Mouse (Mus musculus) hindbrain, embryonic 15.5 days (tissue): ENCODE results near the gene Ppp4r1. TPM values are rescaled to one million over a fixed set of nuclear protein-coding genes. Genes with fewer than 3 reads are reported as not detected.

ENCODE experiments used
- ATAC-seq: fragments of 200-750 bp; cut with Nextera tagmentation; 2 replicates; pipeline ENCODE4 v1.8.0; 2017; ENCODE audit warnings: low read depth, moderate number of reproducible peaks, moderate TSS enrichment; ENCODE audit not compliant: low FRiP score
- H3K27ac ChIP-seq: fragments of 300-500 bp; sonication (generic); replicated peaks from 2 replicates; pipeline ENCODE4 v1.5.1; 2015; ENCODE audit warnings: mild to moderate bottlenecking, inconsistent platforms
- H3K27me3 ChIP-seq: fragments of 300-500 bp; sonication (generic); 2 replicates; pipeline ENCODE4 v1.6.1; 2015; ENCODE audit warnings: control low read depth, inconsistent platforms
- H3K36me3 ChIP-seq: fragments of 300-500 bp; sonication (generic); 2 replicates; pipeline ENCODE4 v1.6.1; 2015; ENCODE audit warnings: control low read depth, inconsistent platforms
- H3K4me1 ChIP-seq: fragments of 300-500 bp; sonication (generic); replicated peaks from 2 replicates; pipeline ENCODE4 v1.6.1; 2015; ENCODE audit warnings: control low read depth, inconsistent platforms
- H3K4me2 ChIP-seq: fragments of 300-500 bp; sonication (generic); 2 replicates; pipeline ENCODE4 v1.6.1; 2015; ENCODE audit warnings: moderate library complexity, mild to moderate bottlenecking, inconsistent platforms
- H3K4me3 ChIP-seq: fragments of 300-500 bp; sonication (generic); 2 replicates; pipeline ENCODE4 v1.5.1; 2015; ENCODE audit warnings: mild to moderate bottlenecking, inconsistent platforms
- H3K9ac ChIP-seq: fragments of 300-500 bp; sonication (generic); 2 replicates; pipeline ENCODE4 v1.6.1; 2015; ENCODE audit warnings: inconsistent platforms
- H3K9me3 ChIP-seq: fragments of 300-500 bp; sonication (generic); 2 replicates; pipeline ENCODE4 v1.6.1; 2016; ENCODE audit warnings: control low read depth, inconsistent platforms
- WGBS: fragments of 180-500 bp; shearing (Covaris S2); methylation state at CpG from one replicate; pipeline ENCODE4 v1.1.7; 2015; 5-methylcytosine and 5-hydroxymethylcytosine counted together
- polyA plus RNA-seq: library from polyadenylated mRNA; unstranded; fragments of >200 nt; fragmentation: Nextera tagmentation; extraction: Ambion mirVana; gene quantifications from 2 replicates; pipeline ENCODE4 v1.2.1, GENCODE M21; 2015

Ppp4r1 gene
- polyA plus RNA-seq, 1 experiment from 2014 or later: 44.6 TPM

- no peaks in the 10 kb centered on the region for H3K9me3 ChIP-seq
- WGBS: 88% methylated on average over 10 of the region's 10 CpGs
- H3K4me1 ChIP-seq: peaks cover 17% of the 10 kb centered on the region
- peaks cover 8% of the 10 kb centered on the region; the same call in 1 of the 2 replicates for H3K36me3 ChIP-seq
- H3K9ac ChIP-seq: no peak overlapping the region
- H3K4me3 ChIP-seq: no peak overlapping the region
- no peak overlapping the region for H3K4me2 ChIP-seq
- no peak overlapping the region for H3K27ac ChIP-seq
- no peak for ATAC-seq
- no peaks in the 10 kb centered on the region for H3K27me3 ChIP-seq
Observed at GRCm38 (mm10) chr17:65869720-65870119, 87.3 kb downstream of the Ppp4r1 start.

GRCm38 (mm10) chr17:65870146-65870545, 87.8 kb downstream of the Ppp4r1 start:
- H3K27me3 ChIP-seq: no peaks in the 10 kb centered on the region

DNA sequence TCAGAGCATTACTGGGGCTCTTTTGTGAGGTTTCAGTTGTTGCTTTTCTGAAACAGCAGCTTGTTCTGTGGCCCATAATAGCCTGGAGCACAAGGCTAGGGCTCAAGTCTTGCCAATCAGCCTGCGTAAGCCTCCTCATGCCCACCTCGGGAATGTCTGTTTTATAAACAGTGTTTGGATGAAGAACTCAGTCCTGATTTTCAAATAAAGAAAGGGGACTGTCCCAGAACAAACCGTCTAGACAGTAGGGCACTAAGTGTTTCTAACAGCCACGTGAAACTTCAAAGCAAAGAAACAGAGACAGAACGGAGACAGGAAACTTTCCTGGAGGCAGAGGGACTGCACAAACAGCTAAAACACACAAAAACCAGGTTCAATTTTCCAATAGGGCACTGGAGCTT, 89.3 kb downstream of the Ppp4r1 start:
- ATAC-seq: no peak
- 52% methylated on average over 5 of the region's 5 CpGs for WGBS
- Histone ChIP-seq H3K9me3 (no peaks in the 10 kb centered on the region), H3K4me2 (no peak overlapping the region), H3K9ac (no peak overlapping the region), H3K36me3 (peaks cover 5% of the 10 kb centered on the region; the same call in 1 of the 2 replicates), H3K27ac (no peak overlapping the region; the same call in 1 of the 2 replicates), H3K4me3 (no peak overlapping the region), H3K4me1 (peaks cover 17% of the 10 kb centered on the region), H3K27me3 (no peaks in the 10 kb centered on the region)

More at GRCm38 (mm10) chr17:65870146-65870545, 87.8 kb downstream of the Ppp4r1 start:
- Histone ChIP-seq H3K27ac (no peak overlapping the region), H3K4me3 (no peak overlapping the region), H3K4me2 (no peak overlapping the region), H3K4me1 (peaks cover 17% of the 10 kb centered on the region), H3K9ac (no peak overlapping the region), H3K36me3 (peaks cover 8% of the 10 kb centered on the region; the same call in 1 of the 2 replicates), H3K9me3 (no peaks in the 10 kb centered on the region)
- no peak for ATAC-seq
- WGBS: 36% methylated on average over 4 of the region's 4 CpGs

GRCm38 (mm10) chr17:65872051-65872450, 89.7 kb downstream of the Ppp4r1 start:
- Histone ChIP-seq H3K4me2 (no peak overlapping the region), H3K36me3 (peaks cover 1% of the 10 kb centered on the region; the same call in 1 of the 2 replicates), H3K4me1 (peaks cover 17% of the 10 kb centered on the region), H3K27ac (no peak overlapping the region), H3K9ac (no peak overlapping the region), H3K9me3 (no peaks in the 10 kb centered on the region), H3K27me3 (no peaks in the 10 kb centered on the region), H3K4me3 (no peak overlapping the region)
- ATAC-seq: no peak
- WGBS: 74% methylated on average over 6 of the region's 6 CpGs

DNA sequence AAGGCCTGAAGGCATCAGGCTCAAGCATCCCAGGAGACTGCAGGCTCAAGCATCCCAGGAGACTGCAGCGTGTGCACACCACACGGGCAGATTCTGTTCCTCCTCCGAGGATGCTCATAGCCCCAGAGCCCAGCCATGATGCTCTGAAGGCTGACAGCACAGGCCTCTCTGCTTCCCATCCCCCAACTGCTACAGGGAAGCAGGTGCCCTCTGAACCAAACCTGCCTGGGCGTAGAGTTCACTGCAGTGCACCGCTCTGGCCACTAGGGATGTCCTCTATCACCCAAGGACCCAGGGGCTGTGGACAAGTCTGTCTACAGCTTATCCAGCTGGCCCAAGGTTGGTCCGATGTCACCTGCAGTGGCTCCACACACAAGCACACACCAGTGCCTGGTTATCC, 90.3 kb downstream of the Ppp4r1 start:
- H3K27ac ChIP-seq: no peak overlapping the region
- H3K27me3 ChIP-seq: no peaks in the 10 kb centered on the region
- no peak overlapping the region for H3K4me3 ChIP-seq
- H3K9me3 ChIP-seq: no peaks in the 10 kb centered on the region
- peaks cover 17% of the 10 kb centered on the region for H3K4me1 ChIP-seq
- H3K9ac ChIP-seq: no peak overlapping the region; the same call in 1 of the 2 replicates
- 37% methylated on average over 6 of the region's 6 CpGs for WGBS
- ATAC-seq: no peak
- H3K36me3 ChIP-seq: no peaks in the 10 kb centered on the region
- no peak overlapping the region for H3K4me2 ChIP-seq

DNA sequence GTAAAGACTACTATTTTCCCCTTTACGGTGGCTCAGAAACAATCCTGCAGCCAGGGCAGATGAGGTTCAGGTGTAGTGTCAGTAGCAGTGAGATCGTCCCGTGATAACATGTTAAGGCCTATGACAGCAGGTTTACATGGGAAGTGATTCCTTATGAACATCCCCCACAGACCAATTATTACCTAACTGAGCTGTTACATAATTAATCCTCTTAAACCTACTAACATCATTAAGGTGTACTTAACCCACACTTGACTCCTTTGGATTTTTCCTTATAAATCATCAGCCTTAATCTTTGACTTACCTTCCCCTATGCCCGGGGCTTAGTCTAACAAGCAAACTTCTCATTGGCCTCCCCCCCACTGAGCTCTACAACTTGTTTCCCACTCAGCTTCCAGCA, 90.8 kb downstream of the Ppp4r1 start:
- WGBS: 82% methylated on average over 4 of the region's 4 CpGs
- peaks cover 17% of the 10 kb centered on the region for H3K4me1 ChIP-seq
- no peak overlapping the region for H3K4me3 ChIP-seq
- H3K27ac ChIP-seq: no peak overlapping the region
- H3K27me3 ChIP-seq: no peaks in the 10 kb centered on the region
- H3K9me3 ChIP-seq: no peaks in the 10 kb centered on the region
- no peak overlapping the region for H3K4me2 ChIP-seq
- H3K9ac ChIP-seq: no peak overlapping the region
- H3K36me3 ChIP-seq: no peaks in the 10 kb centered on the region
- ATAC-seq: no peak

DNA sequence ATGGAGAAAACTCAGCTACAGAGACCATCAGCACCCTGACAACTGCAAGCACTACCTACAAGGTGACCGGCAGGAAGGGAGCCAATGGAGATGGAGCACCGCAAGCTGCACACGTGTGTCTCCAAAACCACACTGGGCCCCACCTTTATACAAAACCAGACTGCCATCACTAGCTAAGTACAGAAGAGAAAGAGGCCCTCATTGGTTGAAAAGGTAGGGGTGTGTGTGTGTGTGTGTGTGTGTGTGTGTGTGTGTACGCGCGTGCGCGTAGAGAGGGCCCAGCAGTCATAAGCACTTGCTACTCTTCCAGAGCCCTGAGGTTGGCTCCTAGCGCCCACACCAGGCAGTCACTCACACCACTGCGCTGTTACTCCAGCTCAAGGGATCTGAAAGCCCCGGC, 91.5 kb downstream of the Ppp4r1 start:
- Histone ChIP-seq H3K36me3 (no peaks in the 10 kb centered on the region), H3K4me1 (peaks cover 17% of the 10 kb centered on the region), H3K9ac (no peak overlapping the region), H3K27me3 (no peaks in the 10 kb centered on the region), H3K4me3 (no peak overlapping the region), H3K9me3 (no peaks in the 10 kb centered on the region), H3K27ac (no peak overlapping the region), H3K4me2 (no peak overlapping the region)
- ATAC-seq: no peak
- 93% methylated on average over 11 of the region's 11 CpGs for WGBS

DNA sequence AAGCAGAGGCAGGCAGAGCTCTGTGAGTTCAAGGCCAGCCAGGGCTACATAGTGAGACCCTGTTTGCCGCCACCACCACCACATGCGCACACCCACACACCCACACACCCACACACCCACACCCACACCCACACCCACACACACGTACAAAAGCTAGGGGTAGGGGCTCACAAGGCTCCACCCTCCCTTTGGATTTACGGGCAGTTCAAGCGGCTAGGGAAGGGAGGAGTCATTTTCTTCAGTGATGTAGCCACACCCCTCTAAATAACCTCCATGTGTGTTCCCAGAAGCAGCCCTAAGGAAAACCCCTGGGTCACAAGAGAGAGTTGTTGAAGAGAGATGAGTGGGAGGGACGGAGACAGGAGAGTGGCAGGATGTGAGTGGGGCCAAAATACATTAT, 94.7 kb downstream of the Ppp4r1 start:
- Histone ChIP-seq H3K36me3 (no peaks in the 10 kb centered on the region), H3K4me1 (peaks cover 14% of the 10 kb centered on the region), H3K9ac (no peak overlapping the region), H3K27me3 (no peaks in the 10 kb centered on the region), H3K4me3 (no peak overlapping the region), H3K4me2 (no peak overlapping the region), H3K27ac (no peak overlapping the region), H3K9me3 (no peaks in the 10 kb centered on the region)
- no peak for ATAC-seq
- whole genome bisulfite sequencing: 77% methylated on average over 6 of the region's 6 CpGs

DNA sequence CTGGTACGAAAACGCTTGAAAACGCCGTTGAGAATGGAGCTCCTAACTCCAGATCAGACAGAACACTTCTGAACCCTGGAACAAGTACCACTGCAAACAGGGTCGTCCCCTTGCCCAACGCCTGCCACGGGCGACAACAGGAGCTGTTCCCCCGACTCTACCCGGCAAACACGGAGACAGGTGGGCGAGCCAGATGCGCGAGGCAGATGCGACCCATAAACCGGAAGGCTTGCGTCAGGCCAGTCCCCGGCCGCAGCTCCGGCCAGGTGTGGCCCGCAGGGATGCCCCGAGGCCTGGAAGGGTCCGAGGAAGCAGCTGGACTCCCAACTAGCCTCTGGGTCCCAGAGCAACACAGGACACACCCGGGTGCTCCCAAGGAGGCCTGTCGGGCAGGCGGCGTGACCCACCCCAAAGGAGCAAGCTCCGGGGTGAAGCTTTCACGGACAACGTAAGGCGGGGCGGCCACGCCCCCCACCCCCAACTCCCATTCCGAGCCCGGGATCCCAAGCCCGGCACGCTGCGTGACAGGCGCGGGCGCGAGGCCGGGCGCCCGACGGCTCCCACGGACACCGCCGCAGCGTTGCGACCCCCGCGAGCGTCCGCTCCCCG, 101.8 kb downstream of the Ppp4r1 start:
- Histone ChIP-seq H3K36me3 (no peaks in the 10 kb centered on the region), H3K9me3 (no peaks in the 10 kb centered on the region), H3K27me3 (no peaks in the 10 kb centered on the region), H3K4me3 (peak overlapping the region; percentile 82), H3K9ac (peak overlapping the region; percentile 77), H3K27ac (peak overlapping the region; percentile 97), H3K4me2 (peak overlapping the region; percentile 79), H3K4me1 (peaks cover 39% of the 10 kb centered on the region)
- under 1% methylated on average over 44 of the region's 56 CpGs for WGBS
- ATAC-seq: no peak; the same call in 1 of the 2 replicates

- H3K27ac ChIP-seq: peak overlapping the region; percentile 97
- H3K4me2 ChIP-seq: peak overlapping the region; percentile 97
- H3K4me3 ChIP-seq: peak overlapping the region; percentile 82
- no peaks in the 10 kb centered on the region for H3K9me3 ChIP-seq
- peak; percentile 99 for ATAC-seq
- H3K9ac ChIP-seq: peak overlapping the region; percentile 77
- H3K4me1 ChIP-seq: peaks cover 39% of the 10 kb centered on the region
- under 1% methylated on average over 52 of the region's 67 CpGs for WGBS
- no peaks in the 10 kb centered on the region for H3K36me3 ChIP-seq
- H3K27me3 ChIP-seq: no peaks in the 10 kb centered on the region
Observed at GRCm38 (mm10) chr17:65884691-65885397, 102.5 kb downstream of the Ppp4r1 start.

DNA sequence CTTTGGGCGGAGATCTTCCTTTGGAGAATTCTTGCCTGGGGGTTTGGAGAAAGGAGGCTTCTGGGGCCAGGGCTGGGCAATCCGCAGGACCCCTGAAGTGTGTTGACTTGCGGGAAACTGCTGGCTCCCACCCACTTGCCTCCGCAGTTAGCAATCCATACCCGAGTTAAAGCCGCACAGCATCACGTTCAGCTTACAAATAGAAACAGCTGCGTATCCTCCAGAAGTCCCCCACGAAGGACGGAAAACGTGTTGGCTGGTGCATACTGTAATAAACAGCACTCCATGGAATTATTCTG, 103.0 kb downstream of the Ppp4r1 start:
- ATAC-seq: no peak
- no peaks in the 10 kb centered on the region for H3K27me3 ChIP-seq
- no peaks in the 10 kb centered on the region for H3K9me3 ChIP-seq
- WGBS: under 1% methylated on average over 11 of the region's 11 CpGs
- H3K9ac ChIP-seq: peak overlapping the region; percentile 72
- peak overlapping the region; percentile 82 for H3K4me3 ChIP-seq
- peaks cover 39% of the 10 kb centered on the region for H3K4me1 ChIP-seq
- peak overlapping the region; percentile 97 for H3K4me2 ChIP-seq
- no peaks in the 10 kb centered on the region for H3K36me3 ChIP-seq
- H3K27ac ChIP-seq: peak overlapping the region; percentile 97

GRCm38 (mm10) chr17:65885697-65886529, 103.5 kb downstream of the Ppp4r1 start, which contains the start of gene Ralbp1:
TSS of gene Ralbp1 (minus strand) at chr17:65885798.
- peaks cover 39% of the 10 kb centered on the region for H3K4me1 ChIP-seq
- ATAC-seq: no peak
- peak within 1 kb of the TSS; percentile 97 for H3K27ac ChIP-seq

More at GRCm38 (mm10) chr17:65885697-65886529, 103.5 kb downstream of the Ppp4r1 start, which contains the start of gene Ralbp1:
- H3K4me2 ChIP-seq: peak within 1 kb of the TSS; percentile 97
- peak within 1 kb of the TSS; percentile 82 for H3K4me3 ChIP-seq
- H3K9ac ChIP-seq: peak within 1 kb of the TSS; percentile 77
- H3K36me3 ChIP-seq: no peaks in the 10 kb centered on the region
- WGBS: 6% methylated on average over 14 of the region's 14 CpGs
- no peaks in the 10 kb centered on the region for H3K27me3 ChIP-seq
- H3K9me3 ChIP-seq: no peaks in the 10 kb centered on the region
